Mouse (Mus musculus): ENCODE data around the gene Erf.

DNA sequence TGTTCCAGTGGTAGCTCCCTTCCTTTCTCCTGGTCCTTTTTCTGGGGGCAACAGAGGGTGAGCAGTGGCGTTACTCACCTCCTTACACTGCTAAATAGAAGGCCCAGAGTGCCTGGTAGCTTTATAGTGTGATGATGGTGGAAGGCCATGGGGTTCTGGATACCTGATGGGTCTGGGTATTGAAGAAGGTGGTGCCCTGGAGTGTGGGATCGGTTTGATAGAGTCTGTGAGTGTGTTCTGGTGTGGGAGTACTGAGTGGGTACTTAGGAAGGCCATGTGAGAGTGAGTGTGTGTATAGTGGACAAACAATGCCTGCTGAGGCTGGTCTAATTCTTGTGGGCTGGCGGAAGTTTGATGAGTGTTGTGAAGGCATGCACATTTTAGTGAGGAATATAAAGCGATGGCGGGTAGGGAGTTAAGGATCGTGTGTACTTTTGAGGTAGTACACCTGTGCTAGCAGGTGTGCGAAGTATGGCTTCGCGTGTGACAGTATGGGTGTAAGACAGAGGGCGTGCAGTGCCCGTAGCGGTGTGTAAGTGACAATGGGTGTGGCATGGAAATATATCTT lies 30.7 kb upstream of the Erf start:
- TF ChIP-seq POLR2A (IDR thresholded peaks at IDR 0.05; ENCODE audit: insufficient read depth, low read length), result no peak
- TF ChIP-seq CTCF (IDR thresholded peaks at IDR 0.05; ENCODE audit: low read depth, low read length), result no peak
- TF ChIP-seq EP300 (IDR thresholded peaks at IDR 0.05; ENCODE audit: insufficient read depth, low read depth, low read length), result no peak
